13 mouse cellular contexts compared by ENCODE assay signal in genomic region chr7:83622582-83622981, GRCm38 (mm10). TPM values are rescaled to one million over a fixed set of nuclear protein-coding genes. Genes with fewer than 3 reads are reported as not detected.
"Had no signal": no experiment of that assay in that cellular context is flagged by ENCODE, and none has a peak within 500 bp of the region (broad histone marks: within the 10 kb centered on the region; RNA-seq: fewer than 3 reads in every experiment).

No protein-coding gene starts in this region.

- DNase-seq: kidney, adult 9 months; kidney, postnatal 14 days; kidney, postnatal 4 days; left cerebral cortex, postnatal 4 days; liver, postnatal 0 days; lung, embryonic 14.5 days; retina, postnatal 1 day; right cerebral cortex, postnatal 25 days; spleen, adult 18-20 months; thymus, adult 2 months; thymus, postnatal 14 days; thymus, postnatal 4 days had no signal

RNA-seq across cellular contexts. Expression of gene Tmc3, which starts 37.9 kb away (rescaled TPM):
- total RNA-seq: megakaryocyte, adult 5-6 weeks had no signal
